Mouse (Mus musculus) Muller cell, postnatal 12 days (primary cell): ENCODE measurements at regions not wholly inside any gene's neighbourhood (a gene's known extent, or its start where the extent isn't known, plus 50 kb on each side); places are given as distances from the start of the nearest gene placed in this dataset.

Experiments
- DNase-seq: peaks from one replicate; pipeline ENCODE4 v3.0.0-alpha.2; 2015; ENCODE audit errors: inconsistent ontology term

- DNase-seq, result no peak
Measured at GRCm38 (mm10) chr10:56587205-56587604, 210.1 kb downstream of the Gja1 start.

GRCm38 (mm10) chr10:56597382-56597781, 220.3 kb downstream of the Gja1 start:
- DNase-seq, result no peak

- DNase-seq, result no peak
Measured at GRCm38 (mm10) chr10:56598191-56598590, 221.1 kb downstream of the Gja1 start.

GRCm38 (mm10) chr10:56599923-56600322, 222.8 kb downstream of the Gja1 start:
- no peak for DNase-seq

- no peak for DNase-seq
Measured at GRCm38 (mm10) chr10:56611564-56612288, 234.6 kb downstream of the Gja1 start.

GRCm38 (mm10) chr10:56642656-56643055, 265.5 kb downstream of the Gja1 start:
- no peak for DNase-seq

- peak; percentile 50 for DNase-seq
Measured at GRCm38 (mm10) chr10:56643376-56644135, 266.4 kb downstream of the Gja1 start.

GRCm38 (mm10) chr10:56660501-56660900, 283.4 kb downstream of the Gja1 start:
- peak; percentile 80 for DNase-seq

GRCm38 (mm10) chr10:56673919-56674318, 296.8 kb downstream of the Gja1 start:
- no peak for DNase-seq

GRCm38 (mm10) chr10:56682901-56683300, 305.8 kb downstream of the Gja1 start:
- no peak for DNase-seq

GRCm38 (mm10) chr10:56685655-56686250, 308.6 kb downstream of the Gja1 start:
- no peak for DNase-seq

- no peak for DNase-seq
Measured at GRCm38 (mm10) chr10:56691467-56691866, 314.3 kb downstream of the Gja1 start.

GRCm38 (mm10) chr10:56695100-56695499, 318.0 kb downstream of the Gja1 start:
- no peak for DNase-seq

- no peak for DNase-seq
Measured at GRCm38 (mm10) chr10:56700126-56700525, 323.0 kb downstream of the Gja1 start.

GRCm38 (mm10) chr10:56708411-56708810, 331.3 kb downstream of the Gja1 start:
- DNase-seq, result no peak

GRCm38 (mm10) chr10:56708886-56709285, 331.8 kb downstream of the Gja1 start:
- DNase-seq, result no peak

GRCm38 (mm10) chr10:56712611-56713105, 335.5 kb downstream of the Gja1 start:
- peak; percentile 83 for DNase-seq

- no peak for DNase-seq
Measured at GRCm38 (mm10) chr10:56737073-56737472, 359.9 kb downstream of the Gja1 start.

GRCm38 (mm10) chr10:56739621-56740020, 362.5 kb downstream of the Gja1 start:
- no peak for DNase-seq

GRCm38 (mm10) chr10:56752134-56752533, 375.0 kb downstream of the Gja1 start:
- no peak for DNase-seq

GRCm38 (mm10) chr10:56753576-56753975, 376.4 kb downstream of the Gja1 start:
- no peak for DNase-seq

GRCm38 (mm10) chr10:56754546-56755175, 377.5 kb downstream of the Gja1 start:
- no peak for DNase-seq
